32 mouse cellular contexts compared by ENCODE assay signal in the genomic region with DNA sequence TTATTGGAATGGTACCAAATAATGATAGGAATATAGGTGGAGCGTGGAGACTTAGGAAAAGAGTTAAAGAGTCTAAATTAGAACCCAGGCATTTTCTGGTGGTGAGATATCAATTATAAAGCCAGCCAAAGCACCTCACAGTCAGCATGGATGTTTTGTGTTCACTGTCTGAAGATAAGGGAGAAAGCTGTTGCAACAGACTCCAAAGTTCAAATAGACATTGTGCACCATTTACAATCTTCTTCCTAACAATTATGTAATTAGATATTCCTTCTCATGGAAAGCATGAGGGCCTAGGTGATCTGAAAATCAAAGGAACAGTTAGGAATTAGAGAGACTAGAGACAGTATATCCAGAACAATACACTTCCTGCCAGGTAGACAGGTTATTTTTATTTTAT.
"Had no signal": no experiment of that assay in that cellular context is flagged by ENCODE, and none has a peak within 500 bp of the region (broad histone marks: within the 10 kb centered on the region; RNA-seq: fewer than 3 reads in every experiment).

No protein-coding gene starts in this region.

- H3K4me1 ChIP-seq: limb, embryonic 10.5 days; limb, embryonic 12.5 days; limb, embryonic 13.5 days; limb, embryonic 15.5 days; liver, embryonic 12.5 days; liver, embryonic 13.5 days; liver, embryonic 15.5 days; lung, embryonic 15.5 days; megakaryocyte, embryonic 14.5 days; midbrain, embryonic 10.5 days; midbrain, embryonic 12.5 days; midbrain, embryonic 13.5 days; midbrain, embryonic 15.5 days; neural tube, embryonic 12.5 days had no signal

- H3K9me3 ChIP-seq: limb, embryonic 10.5 days; limb, embryonic 12.5 days; limb, embryonic 13.5 days; limb, embryonic 15.5 days; liver, embryonic 12.5 days; liver, embryonic 13.5 days; liver, embryonic 15.5 days; lung, embryonic 15.5 days; megakaryocyte, embryonic 14.5 days; midbrain, embryonic 12.5 days; midbrain, embryonic 13.5 days; midbrain, embryonic 15.5 days; neural tube, embryonic 12.5 days; neural tube, embryonic 13.5 days had no signal

- DNase-seq: left cerebral cortex, postnatal 4 days; liver; liver, embryonic 13.5 days; lung, adult 18-20 months; lung, adult 2 months; lung, embryonic 14.5 days; lung, postnatal 10 days; lung, postnatal 14 days; lung, postnatal 36 days; lung, postnatal 4 days; midbrain, embryonic 14.5 days had no signal

- H3K4me2 ChIP-seq: limb, embryonic 12.5 days; limb, embryonic 13.5 days; limb, embryonic 15.5 days; liver, embryonic 11.5 days; liver, embryonic 12.5 days; liver, embryonic 13.5 days; liver, embryonic 15.5 days; lung, embryonic 14.5 days; lung, embryonic 15.5 days; midbrain, embryonic 11.5 days; midbrain, embryonic 12.5 days; midbrain, embryonic 13.5 days; midbrain, embryonic 15.5 days; neural tube, embryonic 12.5 days; neural tube, embryonic 13.5 days had no signal

- H3K27me3 ChIP-seq: limb, embryonic 12.5 days; limb, embryonic 13.5 days; limb, embryonic 15.5 days; liver, embryonic 12.5 days; liver, embryonic 13.5 days; liver, embryonic 15.5 days; lung, embryonic 15.5 days; megakaryocyte, embryonic 14.5 days; midbrain, embryonic 12.5 days; midbrain, embryonic 13.5 days; midbrain, embryonic 15.5 days; neural tube, embryonic 12.5 days; neural tube, embryonic 13.5 days had no signal

- H3K9ac ChIP-seq: limb, embryonic 12.5 days; limb, embryonic 13.5 days; limb, embryonic 15.5 days; liver, embryonic 12.5 days; liver, embryonic 13.5 days; liver, embryonic 14.5 days; liver, embryonic 15.5 days; lung, embryonic 14.5 days; lung, embryonic 15.5 days; midbrain, embryonic 12.5 days; midbrain, embryonic 13.5 days; midbrain, embryonic 15.5 days; neural tube, embryonic 12.5 days; neural tube, embryonic 13.5 days had no signal

- H3K27ac ChIP-seq: limb, embryonic 10.5 days; limb, embryonic 12.5 days; limb, embryonic 13.5 days; limb, embryonic 15.5 days; liver, embryonic 12.5 days; liver, embryonic 13.5 days; liver, embryonic 14.5 days; liver, embryonic 15.5 days; lung, embryonic 15.5 days; macrophage; midbrain, embryonic 10.5 days; midbrain, embryonic 12.5 days; midbrain, embryonic 13.5 days; midbrain, embryonic 15.5 days; neural tube, embryonic 12.5 days; neural tube, embryonic 13.5 days had no signal

- H3K4me3 ChIP-seq: limb, embryonic 10.5 days; limb, embryonic 12.5 days; limb, embryonic 13.5 days; limb, embryonic 15.5 days; liver, embryonic 12.5 days; liver, embryonic 13.5 days; liver, embryonic 15.5 days; lung, embryonic 15.5 days; megakaryocyte, embryonic 14.5 days; midbrain, embryonic 10.5 days; midbrain, embryonic 12.5 days; midbrain, embryonic 13.5 days; midbrain, embryonic 15.5 days; myocyte; neural tube, embryonic 12.5 days; neural tube, embryonic 13.5 days had no signal

- H3K36me3 ChIP-seq: limb, embryonic 10.5 days; limb, embryonic 12.5 days; limb, embryonic 13.5 days; limb, embryonic 15.5 days; liver, embryonic 12.5 days; liver, embryonic 13.5 days; liver, embryonic 15.5 days; lung, embryonic 15.5 days; midbrain, embryonic 10.5 days; midbrain, embryonic 12.5 days; midbrain, embryonic 13.5 days; midbrain, embryonic 15.5 days; neural tube, embryonic 12.5 days; neural tube, embryonic 13.5 days had no signal

- ATAC-seq: liver, embryonic 12.5 days; lung, postnatal 0 days; midbrain, embryonic 13.5 days; midbrain, embryonic 15.5 days; midbrain, embryonic 16.5 days had no signal
